Mouse (Mus musculus) thymus, postnatal 25 days (tissue): Measurements from ENCODE around the gene Lama5.
A peak's percentile ranks its signal among the peaks of the same experiment; 100 is the strongest.
"Not testable (repeated sequence)": the region's sequence is repeated elsewhere in the genome, so short reads cannot be mapped to it uniquely, and the experiment has no call there.

Source experiments
- DNase-seq: peaks from one replicate; pipeline ENCODE4 v3.0.0; 2022

Gene Lama5

DNA sequence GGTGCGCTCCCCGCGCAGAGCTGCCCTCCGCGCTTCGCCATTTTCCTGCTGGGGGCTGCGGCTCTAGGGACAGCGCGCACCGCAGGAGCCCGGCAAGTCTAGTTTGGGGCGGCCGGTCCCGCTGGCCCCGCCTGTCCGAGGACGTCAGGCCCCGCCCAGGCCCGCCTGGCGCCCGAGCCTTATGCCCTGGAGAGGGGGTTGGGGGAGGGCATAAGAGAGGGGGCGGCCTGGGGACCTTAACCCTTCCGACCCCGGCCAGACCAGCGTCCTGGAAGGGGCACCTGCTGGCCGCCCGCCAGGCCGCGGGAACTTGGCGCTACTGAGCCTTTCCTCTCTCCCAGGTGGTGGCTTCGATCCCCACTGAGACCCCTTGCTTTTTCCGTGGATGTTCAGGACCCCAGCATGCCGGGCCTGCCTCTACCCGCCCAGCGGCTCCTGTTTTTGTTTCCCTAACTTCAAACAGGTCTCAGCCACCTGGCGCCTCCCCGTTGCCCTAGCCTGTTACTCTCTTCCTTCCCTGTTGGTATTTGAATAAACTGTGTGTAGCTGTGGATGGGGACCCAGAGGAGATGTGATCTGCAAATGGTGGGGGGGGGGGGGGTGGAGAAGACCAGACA is at the start of gene Lama5:
Lama5 (minus strand) TSS at position 98 of the 617 bp plus-strand sequence.
- DNase-seq = no peak

DNA sequence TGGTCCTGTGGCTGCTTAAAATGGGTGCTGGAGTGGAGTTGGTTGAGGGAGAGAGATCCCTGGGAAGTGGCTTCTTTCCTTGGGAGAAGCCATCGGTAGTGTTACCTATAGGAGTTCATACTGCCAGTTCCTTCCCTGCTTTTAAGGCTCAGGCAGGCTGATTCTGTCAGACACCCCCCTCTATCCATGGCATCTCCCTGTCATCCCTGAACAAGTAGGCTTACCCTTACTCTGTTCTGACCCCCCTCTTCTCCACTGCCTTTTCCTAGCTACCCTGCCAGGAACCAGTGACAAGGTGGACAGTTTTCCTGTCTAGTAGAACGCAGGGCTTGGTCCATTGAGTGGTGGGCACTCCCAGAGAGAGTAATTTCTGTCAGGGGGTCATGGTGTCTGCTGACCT is 48.9 kb upstream of the Lama5 start:
- no peak for DNase-seq

DNA sequence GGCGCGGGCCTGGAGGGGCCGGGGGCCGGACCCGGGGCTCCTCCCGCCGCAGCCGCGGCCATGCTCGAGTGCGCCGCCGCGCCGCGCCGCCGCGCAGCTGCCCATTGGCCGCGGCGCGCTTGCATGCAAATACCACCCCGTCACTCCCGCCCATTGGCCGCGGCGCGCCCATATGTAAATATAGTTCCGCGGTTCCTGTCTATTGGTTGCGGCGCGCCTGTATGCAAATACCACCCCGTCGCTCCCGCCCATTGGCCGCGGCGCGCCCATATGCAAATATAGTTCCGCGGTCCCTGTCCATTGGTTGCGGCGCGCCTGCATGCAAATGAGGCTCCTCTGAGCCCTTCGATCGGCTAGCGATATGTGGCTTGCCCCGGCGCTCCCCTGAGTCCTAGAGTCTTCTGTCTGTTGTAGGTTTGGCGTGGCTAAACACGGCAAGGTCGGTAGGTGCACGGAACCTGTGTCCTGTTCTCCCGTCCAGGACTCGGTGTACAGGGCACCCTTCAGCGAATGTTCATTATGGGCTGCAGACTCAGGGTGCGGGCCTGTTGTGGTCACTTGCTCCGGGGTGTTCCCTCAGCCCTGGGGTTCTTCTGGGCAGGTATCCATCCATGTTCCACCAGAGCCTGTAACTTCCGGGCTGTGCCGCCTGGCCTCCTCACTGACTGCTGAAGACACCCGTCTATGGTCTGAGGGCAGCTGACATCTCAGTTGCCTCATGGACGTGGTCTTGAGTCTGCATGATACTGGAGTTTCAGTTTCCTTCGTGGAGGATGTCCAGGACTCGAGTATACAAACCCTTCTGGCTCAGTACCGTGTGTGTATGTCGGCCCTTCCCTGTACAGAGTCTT is 48.0 kb upstream of the Lama5 start, which contains the start of gene Cables2:
Cables2 (minus strand) TSS at position 103 of the 851 bp plus-strand sequence.
- DNase-seq = peak; percentile 92

DNA sequence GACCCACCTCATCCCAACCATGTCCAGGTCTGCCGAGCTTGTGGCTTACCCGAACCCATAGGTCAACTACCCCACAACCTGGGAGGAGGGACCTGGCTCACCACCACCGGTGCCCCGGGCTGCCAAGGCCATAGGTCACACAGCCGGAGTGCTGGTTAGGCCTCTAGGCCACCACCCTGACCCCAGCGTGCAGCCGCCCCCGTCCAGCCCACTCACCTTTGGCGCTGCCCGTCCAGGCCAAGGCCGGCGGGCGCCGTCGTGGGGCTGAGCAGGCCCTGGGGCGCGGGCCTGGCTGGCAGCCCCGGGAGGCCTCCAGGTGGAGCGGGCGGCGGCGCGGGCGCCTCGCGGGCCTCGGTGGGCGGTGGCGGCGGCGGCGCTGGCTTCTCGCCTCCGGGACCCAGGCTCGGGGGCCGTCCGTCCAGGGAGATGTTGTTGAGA is 47.2 kb upstream of the Lama5 start:
- no peak for DNase-seq

DNA sequence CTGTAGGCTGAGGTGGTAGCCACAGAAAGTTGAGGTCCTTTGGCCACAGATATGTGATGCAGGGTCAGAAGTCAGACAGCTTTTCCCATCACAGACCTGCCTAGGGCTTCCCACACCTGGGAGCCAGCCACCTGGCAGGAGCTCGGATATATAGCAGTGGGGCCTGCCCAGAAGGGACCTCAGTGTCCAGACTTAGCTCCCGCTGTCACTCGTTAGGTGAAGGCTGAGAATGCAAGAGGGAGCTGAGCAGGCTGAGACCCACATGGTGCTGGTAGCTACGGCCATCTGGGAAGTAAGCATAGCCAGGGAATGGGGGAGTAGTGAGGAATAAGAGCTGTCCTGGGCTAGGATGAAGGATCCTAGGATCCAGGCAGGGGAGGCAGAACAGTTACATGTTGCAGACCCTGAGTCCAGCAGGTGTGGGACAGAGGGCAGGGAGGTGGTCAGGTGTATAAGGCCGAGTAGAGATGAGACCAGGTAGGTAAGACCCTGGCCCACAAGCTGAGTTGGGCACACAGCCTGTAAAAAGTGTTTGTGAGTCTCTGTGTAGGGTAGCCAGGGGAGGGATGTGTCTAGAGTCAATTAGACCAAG is 46.2 kb upstream of the Lama5 start:
- DNase-seq = no peak

DNA sequence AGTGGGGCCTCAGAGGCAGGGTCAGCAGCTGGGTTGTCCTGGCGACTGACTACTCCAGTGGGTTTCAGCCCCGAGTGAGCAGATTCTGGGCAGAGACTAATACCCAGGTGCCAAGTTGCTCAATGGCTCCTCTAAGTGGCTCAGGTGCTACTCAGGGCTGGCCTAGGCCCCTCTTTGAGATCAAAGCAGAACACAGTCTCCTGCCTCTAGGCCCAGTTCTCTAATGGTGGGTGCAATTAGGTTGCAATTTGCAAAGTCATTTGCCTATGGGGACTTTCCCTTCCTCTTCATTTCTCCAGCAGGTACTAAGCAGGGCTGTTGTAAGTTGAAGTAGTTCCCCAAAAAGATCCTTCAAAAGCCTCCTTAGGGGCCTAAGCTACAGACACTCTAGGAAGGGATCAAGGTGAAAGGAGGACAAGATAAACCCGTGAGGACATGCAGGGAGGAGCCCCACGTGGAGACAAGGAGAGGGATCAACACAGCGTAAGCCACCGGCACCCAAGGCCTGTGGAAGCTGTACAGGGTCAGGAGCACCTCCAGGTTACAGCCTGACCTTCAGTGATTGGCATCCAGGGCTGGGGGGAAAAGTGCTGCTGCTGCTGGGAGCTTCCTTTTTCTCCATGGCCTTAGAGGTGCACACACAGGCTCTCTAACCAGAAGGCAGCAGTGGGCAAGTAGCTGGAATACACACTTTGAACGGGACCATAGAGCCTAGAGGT is 45.0 kb upstream of the Lama5 start:
- DNase-seq = no peak

DNA sequence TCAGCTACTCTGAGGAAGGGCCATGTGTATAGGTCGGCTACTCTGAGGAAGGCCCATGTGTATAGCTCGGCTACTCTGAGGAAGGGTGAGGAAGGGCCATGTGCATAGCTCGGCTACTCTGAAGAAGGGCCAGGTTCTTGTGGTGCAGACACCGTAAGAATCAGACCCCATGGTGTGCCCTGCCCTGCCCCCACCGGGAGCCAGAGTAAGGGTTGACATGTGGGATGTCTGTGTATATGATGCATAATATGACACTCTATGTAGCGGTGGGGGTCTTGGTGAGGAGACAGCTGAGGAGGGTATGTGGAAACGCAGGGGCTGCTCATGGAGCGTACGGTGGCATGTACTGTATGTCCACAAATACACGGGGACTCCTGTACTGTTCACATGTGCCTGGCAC is 43.7 kb upstream of the Lama5 start:
- no peak for DNase-seq

DNA sequence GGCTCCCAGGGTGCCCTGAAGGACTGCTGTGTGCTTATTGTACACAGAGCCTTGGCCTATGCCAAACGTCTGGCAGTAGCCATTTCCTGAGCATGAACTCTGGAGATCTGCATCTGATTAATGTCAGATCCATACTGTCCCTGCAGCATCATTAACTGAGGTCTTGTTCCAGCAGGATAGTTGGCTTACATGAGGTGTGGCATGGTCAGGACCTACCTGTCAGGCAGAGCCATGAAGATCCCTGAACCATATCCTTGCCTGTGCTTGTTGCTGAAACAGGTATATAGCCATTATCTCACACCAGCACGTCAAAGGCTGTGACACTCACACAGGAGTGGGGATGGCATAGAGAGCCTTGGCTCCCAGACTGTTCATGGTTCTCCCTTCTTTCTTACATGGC is 42.3 kb upstream of the Lama5 start:
- no peak for DNase-seq

DNA sequence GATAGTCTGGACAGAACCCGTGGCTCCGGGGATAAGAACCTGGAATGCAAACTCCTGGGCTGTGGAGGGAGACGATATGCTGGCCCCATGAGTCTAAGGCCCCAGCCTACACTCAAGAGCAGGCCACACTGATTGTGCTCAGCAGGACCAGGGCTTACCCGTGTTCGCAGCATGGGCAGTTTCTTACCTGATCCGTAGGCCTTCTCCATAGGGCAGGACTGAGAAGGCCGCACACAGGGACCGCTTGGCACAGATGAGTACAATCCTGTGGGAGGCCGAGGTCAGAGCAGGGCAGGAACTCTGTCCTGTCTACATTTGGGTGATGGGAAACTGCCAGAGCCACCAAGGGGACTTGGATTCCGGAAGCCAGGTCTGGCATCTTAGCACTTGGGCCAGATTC is 37.2 kb upstream of the Lama5 start:
- no peak for DNase-seq

DNA sequence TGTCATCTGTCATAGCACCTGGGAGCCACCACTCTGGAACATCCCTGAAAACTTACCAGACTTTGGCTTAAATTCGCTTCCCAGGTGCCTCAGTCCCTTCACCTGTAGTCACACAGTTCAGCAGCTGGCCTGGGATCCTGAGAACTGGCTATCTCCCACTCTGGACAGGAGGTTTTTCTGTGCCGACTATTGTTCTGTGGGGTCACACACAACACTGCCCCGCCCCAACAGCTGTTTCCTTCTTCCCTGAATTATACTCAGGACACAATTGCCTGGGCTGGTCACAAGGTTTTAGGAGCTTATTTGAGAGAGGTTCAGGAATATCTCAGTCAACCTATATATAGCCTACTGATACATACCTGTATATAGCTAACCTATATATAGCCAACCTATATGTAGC is 36.8 kb upstream of the Lama5 start:
- DNase-seq = no peak

DNA sequence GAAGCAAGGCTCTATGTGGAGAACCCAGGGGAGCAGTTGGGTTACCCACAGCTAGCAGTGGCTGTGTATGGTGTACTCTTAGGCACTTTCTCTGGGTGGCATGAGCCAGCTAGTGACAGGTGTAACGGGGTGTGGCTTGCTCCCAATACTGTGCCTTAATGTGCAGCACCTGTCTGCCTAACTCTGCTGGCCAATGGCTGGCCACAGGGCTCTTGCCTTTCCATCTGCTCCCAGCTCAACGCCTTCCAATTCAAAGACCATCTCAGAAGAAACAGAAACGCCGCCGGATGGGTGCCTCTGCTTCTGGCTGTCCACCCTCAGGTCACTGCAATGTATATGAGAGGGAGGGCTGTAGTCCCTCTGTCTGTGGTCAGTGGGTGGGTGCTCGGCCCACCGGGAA is 36.2 kb upstream of the Lama5 start:
- DNase-seq = no peak

DNA sequence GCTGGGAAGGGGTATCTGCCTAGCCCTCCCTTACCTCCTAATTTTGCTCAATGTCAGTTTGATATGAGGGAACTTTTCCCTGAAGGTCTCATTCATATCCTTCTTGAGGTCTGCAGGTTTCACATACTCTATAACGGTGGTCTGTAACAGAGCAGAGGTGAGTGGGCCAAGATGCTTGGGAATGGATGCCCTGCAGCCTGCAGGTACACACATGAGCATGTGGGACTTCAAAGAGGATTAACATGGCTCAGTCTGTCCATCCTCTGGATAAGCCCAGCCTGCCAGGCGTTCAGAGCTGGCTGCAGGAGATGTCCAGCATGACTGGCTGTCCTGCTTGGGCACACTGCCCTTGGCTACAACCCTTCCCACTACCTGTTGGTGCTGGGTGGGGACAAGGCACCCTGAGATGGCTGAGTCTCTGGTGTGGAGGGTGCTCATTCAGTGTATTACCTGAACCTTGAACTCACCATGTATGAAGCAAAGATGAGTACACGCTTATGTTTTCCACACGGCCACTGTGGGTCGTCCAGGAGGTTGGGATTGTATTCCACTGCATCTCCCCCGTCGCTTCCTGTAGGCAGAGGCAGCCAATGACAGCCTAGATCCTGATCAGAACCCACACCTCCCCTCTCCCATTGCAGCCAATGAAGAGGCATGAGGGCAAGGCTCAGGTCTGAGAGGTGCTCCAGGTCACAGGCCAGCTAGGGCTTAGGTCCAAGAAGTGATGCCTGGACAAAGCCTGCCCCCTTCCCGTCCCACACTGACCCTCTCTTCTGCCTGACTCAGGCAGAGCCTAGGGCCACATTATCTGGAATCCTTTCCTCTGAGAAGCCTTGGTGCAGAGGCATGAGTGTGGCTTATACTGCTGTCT is 35.2 kb upstream of the Lama5 start:
- no peak for DNase-seq

DNA sequence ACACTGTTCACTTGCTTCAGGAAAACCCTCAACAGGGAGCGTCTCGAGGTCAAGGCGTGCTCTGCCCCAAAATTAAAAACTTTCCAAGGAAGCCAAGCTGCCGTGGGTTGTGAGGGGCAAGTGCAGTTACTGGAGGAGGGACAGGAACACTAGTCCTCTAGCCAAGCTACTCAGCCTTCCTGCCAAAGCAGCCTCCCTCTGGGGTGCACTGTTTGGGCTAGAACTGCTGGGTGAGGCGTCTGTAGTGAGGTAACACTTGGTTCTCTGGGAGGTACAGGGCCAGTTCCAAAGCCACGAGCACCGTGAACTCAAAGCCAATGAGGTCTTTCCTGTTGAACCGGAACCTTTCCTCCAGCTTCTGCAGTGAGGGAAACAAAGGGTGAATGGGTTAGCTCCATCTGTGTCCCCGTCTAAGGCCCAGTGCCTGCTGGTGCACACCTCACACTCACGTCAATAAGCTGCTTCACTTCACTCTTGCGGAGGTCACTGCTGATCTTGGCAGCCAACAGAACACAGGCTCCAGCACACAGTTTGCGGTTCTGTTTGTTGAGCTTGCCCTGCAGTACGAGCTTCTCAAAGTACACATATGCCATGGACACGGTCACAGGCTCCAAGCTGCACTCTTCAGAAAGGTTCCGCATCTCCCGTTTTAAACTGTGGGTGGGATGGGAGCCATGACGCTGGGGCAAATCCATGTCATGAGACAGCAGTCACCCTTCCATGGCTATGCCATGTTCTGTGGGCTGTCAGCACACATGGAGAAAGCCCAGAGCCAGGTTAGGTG is 34.4 kb upstream of the Lama5 start:
- DNase-seq = not testable (repeated sequence)

DNA sequence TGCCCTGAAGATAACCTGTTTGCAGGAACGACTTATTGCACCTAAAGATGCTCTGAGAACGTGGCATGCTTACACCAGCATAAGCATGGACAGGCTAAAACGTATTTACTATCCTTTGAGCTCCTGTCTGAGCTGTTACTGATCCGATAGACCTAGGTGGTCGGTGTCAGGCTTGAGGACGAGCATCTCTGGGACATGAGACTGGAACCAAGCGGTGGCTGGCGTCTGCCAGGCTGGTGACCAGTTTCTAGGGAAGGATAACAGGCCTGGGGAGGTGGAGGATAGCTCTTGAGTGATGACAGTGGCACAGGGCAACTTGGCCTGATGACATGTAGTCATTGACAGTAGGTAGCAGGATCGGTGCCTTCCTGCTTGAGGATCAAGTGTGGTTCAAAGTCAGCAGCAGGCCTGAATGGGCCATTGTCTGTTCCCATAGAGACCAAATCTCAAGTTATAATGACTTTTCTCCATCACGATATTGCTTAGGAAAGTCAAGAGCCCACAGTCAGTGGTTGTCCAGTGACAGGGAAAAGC is 33.4 kb upstream of the Lama5 start:
- DNase-seq = not testable (repeated sequence)

DNA sequence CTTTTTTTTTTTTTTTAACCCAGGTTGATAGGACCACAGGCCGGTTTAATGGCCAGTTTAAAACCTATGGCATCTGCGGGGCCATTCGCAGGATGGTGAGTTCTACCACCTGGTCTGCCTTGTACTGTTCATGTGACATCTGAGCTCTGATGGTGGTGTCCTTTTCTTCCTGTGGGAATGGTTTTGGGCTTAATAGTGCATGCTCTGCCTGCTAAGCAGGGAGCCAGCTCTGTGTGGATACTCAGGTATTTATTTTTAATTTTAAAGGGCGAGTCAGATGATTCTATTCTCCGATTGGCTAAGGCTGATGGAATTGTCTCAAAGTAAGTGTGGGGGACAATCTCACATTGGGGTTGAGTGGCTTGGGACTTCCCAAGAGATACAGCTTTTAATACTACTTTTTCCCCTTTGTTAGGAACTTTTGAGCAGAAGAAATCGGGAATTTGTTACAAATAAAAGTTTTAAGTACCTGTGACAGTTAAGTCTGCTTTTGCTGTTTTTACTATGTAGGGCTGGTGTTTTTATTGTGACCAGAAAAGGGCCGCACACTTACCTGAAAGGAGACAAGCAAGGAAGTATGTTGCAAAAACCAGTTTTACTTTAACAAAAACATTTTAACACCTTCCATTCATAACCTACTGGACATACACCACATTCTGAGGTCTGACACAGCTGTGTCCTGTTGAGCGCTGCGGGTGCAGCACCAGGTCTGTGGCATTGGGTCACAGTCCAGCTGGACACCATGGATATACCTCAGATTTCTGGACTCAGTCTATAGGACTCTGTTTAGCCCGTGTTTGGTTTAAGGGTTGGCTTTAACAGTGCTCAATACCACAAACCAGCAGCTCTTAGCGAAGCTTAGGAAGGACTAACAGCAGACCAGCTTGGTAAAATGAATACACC is 32.6 kb upstream of the Lama5 start:
- no peak for DNase-seq

DNA sequence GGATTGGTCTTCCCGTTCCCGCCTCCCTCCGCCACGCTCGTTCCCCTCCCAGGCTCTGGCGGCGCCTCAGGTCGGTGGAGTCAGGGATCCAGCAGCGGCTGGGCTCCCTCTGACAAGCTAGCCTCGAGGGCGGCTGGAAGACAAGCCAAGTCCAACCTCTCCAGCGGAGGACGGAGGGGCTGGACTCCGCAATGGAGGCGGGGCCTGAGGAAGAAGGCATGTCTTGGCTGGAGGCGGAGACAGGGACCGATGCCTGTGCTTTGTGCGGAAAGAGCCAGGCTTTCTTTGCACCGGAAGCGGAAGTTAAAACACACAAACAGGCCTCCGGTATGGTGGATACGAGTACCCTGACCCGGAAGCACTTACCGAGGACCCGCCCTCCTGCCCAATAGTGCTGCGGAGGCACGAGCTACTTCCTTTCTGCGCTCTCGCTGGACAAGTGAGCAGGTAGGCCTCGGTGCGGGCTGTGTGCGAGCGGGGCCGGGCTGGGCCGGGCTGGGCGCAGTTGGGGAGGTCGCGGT is 31.4 kb upstream of the Lama5 start, which contains the start of gene Rps21:
Rps21 (plus strand) TSS at position 377 of the 521 bp plus-strand sequence.
- DNase-seq = peak; percentile 96

DNA sequence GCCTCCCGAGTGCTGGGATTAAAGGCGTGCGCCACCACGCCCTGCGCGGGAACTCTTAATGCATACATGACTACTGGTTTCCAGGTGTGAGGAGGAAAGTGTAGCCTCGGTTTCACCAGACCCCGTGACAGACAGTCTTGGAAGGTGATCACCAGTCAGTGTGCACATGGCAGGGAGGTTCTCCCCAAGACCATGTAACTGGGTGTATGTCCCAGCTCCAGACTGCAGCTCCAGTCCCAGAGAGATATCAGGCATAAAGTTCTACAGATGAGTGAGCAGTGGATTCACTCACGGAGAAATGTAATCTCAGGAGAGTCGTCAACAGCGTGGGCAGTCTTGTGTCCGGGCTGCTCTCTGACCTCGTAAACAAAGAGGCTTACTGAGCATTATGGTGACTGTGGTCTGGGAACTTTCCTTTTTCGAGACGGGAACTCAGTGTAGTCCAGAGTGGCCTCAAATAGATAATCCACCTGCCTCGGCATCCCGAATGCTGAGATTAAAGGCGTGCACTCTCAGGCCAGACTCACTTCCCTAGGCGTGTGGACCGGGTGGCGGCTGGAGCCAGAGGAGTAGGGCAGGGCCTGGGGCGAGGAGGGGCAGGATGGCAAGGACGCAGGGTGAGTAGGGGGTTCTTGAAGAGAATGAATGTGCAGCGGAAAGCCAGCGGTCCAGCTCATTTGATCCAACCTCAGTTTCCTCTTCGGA is 30.8 kb upstream of the Lama5 start:
- DNase-seq = no peak

DNA sequence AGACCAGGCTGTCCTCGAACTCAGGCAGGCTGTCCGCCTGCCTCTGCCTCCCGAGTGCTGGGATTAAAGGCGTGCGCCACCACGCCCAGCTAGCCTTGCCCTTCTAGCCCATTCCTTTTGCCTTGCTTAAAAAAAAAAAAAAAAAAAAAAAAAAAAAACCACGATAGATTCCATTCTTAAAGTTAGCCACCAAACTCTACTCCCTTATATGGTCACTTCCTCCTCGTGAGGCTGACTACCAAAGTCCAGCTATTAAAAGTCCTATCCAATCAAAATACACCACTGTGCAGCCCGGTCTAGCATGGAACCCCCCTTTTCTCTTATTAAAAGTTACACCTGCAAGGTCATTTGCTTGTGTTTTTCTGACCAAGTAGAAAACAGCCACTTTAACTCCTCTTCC is 30.0 kb upstream of the Lama5 start:
- DNase-seq = no peak
